Mouse (Mus musculus) stomach, embryonic 16.5 days (tissue): ENCODE measurements at regions not wholly inside any gene's neighbourhood (a gene's known extent, or its start where the extent isn't known, plus 50 kb on each side); places are given as distances from the start of the nearest gene placed in this dataset.
"Not testable (repeated sequence)": the region's sequence is repeated elsewhere in the genome, so short reads cannot be mapped to it uniquely, and the experiment has no call there.

ENCODE experiments used
- ATAC-seq: fragments of 200-750 bp; cut with Nextera tagmentation; 2 replicates; pipeline ENCODE4 v1.8.0; 2017; ENCODE audit warnings: moderate number of reproducible peaks, moderate TSS enrichment; ENCODE audit not compliant: insufficient read depth, low FRiP score
- H3K27ac ChIP-seq: fragments of 300-500 bp; sonication (generic); 2 replicates; pipeline ENCODE4 v1.5.1; 2014; ENCODE audit warnings: low read length
- H3K27me3 ChIP-seq: fragments of 300-500 bp; sonication (generic); 2 replicates; pipeline ENCODE4 v1.6.1; 2014; ENCODE audit warnings: low read length, control low read depth, mixed read lengths; ENCODE audit not compliant: control insufficient read depth, insufficient read depth
- H3K36me3 ChIP-seq: fragments of 300-500 bp; sonication (generic); 2 replicates; pipeline ENCODE4 v1.6.1; 2014; ENCODE audit warnings: low read length; ENCODE audit not compliant: control insufficient read depth, insufficient read depth
- H3K4me1 ChIP-seq: fragments of 300-500 bp; sonication (generic); 2 replicates; pipeline ENCODE4 v1.6.1; 2014; ENCODE audit warnings: low read length, control low read depth, mixed read lengths; ENCODE audit not compliant: control insufficient read depth, insufficient read depth
- H3K4me2 ChIP-seq: fragments of 300-500 bp; sonication (generic); 2 replicates; pipeline ENCODE4 v1.6.1; 2014; ENCODE audit warnings: low read depth, low read length, mixed read lengths
- H3K4me3 ChIP-seq: fragments of 300-500 bp; sonication (generic); replicated peaks from 2 replicates; pipeline ENCODE4 v1.5.1; 2014; ENCODE audit warnings: mild to moderate bottlenecking, low read length
- H3K9ac ChIP-seq: fragments of 300-500 bp; sonication (generic); 2 replicates; pipeline ENCODE4 v1.6.1; 2014; ENCODE audit warnings: low read length
- H3K9me3 ChIP-seq: fragments of 300-500 bp; sonication (generic); replicated peaks from 2 replicates; pipeline ENCODE4 v1.6.1; 2016; ENCODE audit warnings: low read length, control low read depth; ENCODE audit not compliant: control insufficient read depth
- WGBS: fragments of 180-500 bp; shearing (Covaris S2); extraction: QIAGEN DNeasy Blood & Tissue Kit; methylation state at CpG from one replicate; pipeline ENCODE4 v1.1.7; 2014; 5-methylcytosine and 5-hydroxymethylcytosine counted together

- no peak for ATAC-seq
- no peaks in the 10 kb centered on the region for H3K9me3 ChIP-seq
- H3K36me3 ChIP-seq: no peaks in the 10 kb centered on the region
Measured at GRCm38 (mm10) chr15:3720668-3721340, 137.5 kb upstream of the Ghr start.

GRCm38 (mm10) chr15:3711764-3712163 lies 128.5 kb upstream of the Ghr start:
- no peaks in the 10 kb centered on the region for H3K27me3 ChIP-seq
- no peaks in the 10 kb centered on the region; the same call in 1 of the 2 replicates for H3K4me1 ChIP-seq
- no peak overlapping the region for H3K9ac ChIP-seq
- no peak overlapping the region for H3K4me2 ChIP-seq
- no peaks in the 10 kb centered on the region for H3K9me3 ChIP-seq
- no peak for ATAC-seq
- H3K27ac ChIP-seq: no peak overlapping the region
- no peaks in the 10 kb centered on the region for H3K36me3 ChIP-seq
- H3K4me3 ChIP-seq: no peak overlapping the region
- 79% methylated on average over 1 of the region's 1 CpGs for WGBS

More at GRCm38 (mm10) chr15:3720668-3721340, 137.5 kb upstream of the Ghr start:
- WGBS: 82% methylated on average over 6 of the region's 6 CpGs
- no peak overlapping the region for H3K9ac ChIP-seq
- H3K27ac ChIP-seq: no peak overlapping the region
- H3K4me1 ChIP-seq: no peaks in the 10 kb centered on the region
- H3K27me3 ChIP-seq: no peaks in the 10 kb centered on the region
- H3K4me2 ChIP-seq: no peak overlapping the region
- no peak overlapping the region for H3K4me3 ChIP-seq

- H3K36me3 ChIP-seq: no peaks in the 10 kb centered on the region
- peak overlapping the region; percentile 27 for H3K27ac ChIP-seq
- peak; percentile 13; the same call in 1 of the 2 replicates for ATAC-seq
- H3K4me2 ChIP-seq: no peak overlapping the region
- no peak overlapping the region for H3K9ac ChIP-seq
- no peaks in the 10 kb centered on the region for H3K27me3 ChIP-seq
- H3K4me1 ChIP-seq: no peaks in the 10 kb centered on the region; the same call in 1 of the 2 replicates
- no peak overlapping the region for H3K4me3 ChIP-seq
- WGBS: 62% methylated on average over 11 of the region's 11 CpGs
- H3K9me3 ChIP-seq: no peaks in the 10 kb centered on the region
Measured at GRCm38 (mm10) chr15:3707089-3708078, 124.1 kb upstream of the Ghr start.

GRCm38 (mm10) chr15:3699234-3699814 lies 116.0 kb upstream of the Ghr start:
- H3K4me3 ChIP-seq: no peak overlapping the region
- no peaks in the 10 kb centered on the region for H3K27me3 ChIP-seq
- no peaks in the 10 kb centered on the region for H3K4me1 ChIP-seq
- no peaks in the 10 kb centered on the region for H3K9me3 ChIP-seq
- no peaks in the 10 kb centered on the region for H3K36me3 ChIP-seq
- peak; percentile 68 for ATAC-seq
- no peak overlapping the region for H3K9ac ChIP-seq
- no peak overlapping the region for H3K4me2 ChIP-seq
- peak overlapping the region; percentile 57 for H3K27ac ChIP-seq
- WGBS: 40% methylated on average over 4 of the region's 4 CpGs

GRCm38 (mm10) chr15:3685254-3685653 lies 102.0 kb upstream of the Ghr start:
- 68% methylated on average over 1 of the region's 1 CpGs for WGBS
- no peak overlapping the region for H3K9ac ChIP-seq

GRCm38 (mm10) chr15:3677026-3677425 lies 93.7 kb upstream of the Ghr start:
- H3K9ac ChIP-seq, H3K27me3 ChIP-seq, H3K27ac ChIP-seq, H3K9me3 ChIP-seq, H3K36me3 ChIP-seq, H3K4me3 ChIP-seq, H3K4me1 ChIP-seq, H3K4me2 ChIP-seq, ATAC-seq: not testable (repeated sequence)
- 40% methylated on average over 4 of the region's 4 CpGs for WGBS

More at GRCm38 (mm10) chr15:3685254-3685653, 102.0 kb upstream of the Ghr start:
- H3K9me3 ChIP-seq: no peaks in the 10 kb centered on the region
- H3K27me3 ChIP-seq: no peaks in the 10 kb centered on the region
- no peak overlapping the region for H3K4me3 ChIP-seq
- ATAC-seq: no peak
- no peaks in the 10 kb centered on the region for H3K4me1 ChIP-seq
- no peak overlapping the region for H3K27ac ChIP-seq
- H3K36me3 ChIP-seq: no peaks in the 10 kb centered on the region
- H3K4me2 ChIP-seq: no peak overlapping the region

- 80% methylated on average over 2 of the region's 2 CpGs for WGBS
- Histone ChIP-seq H3K36me3 (no peaks in the 10 kb centered on the region), H3K9ac (no peak overlapping the region), H3K27me3 (no peaks in the 10 kb centered on the region), H3K4me3 (no peak overlapping the region), H3K9me3 (no peaks in the 10 kb centered on the region), H3K4me1 (no peaks in the 10 kb centered on the region), H3K4me2 (no peak overlapping the region), H3K27ac (no peak overlapping the region)
- ATAC-seq: no peak
Measured at GRCm38 (mm10) chr15:3672586-3672985, 89.3 kb upstream of the Ghr start.

- Histone ChIP-seq H3K4me1 (no peaks in the 10 kb centered on the region), H3K27me3 (no peaks in the 10 kb centered on the region), H3K4me2 (no peak overlapping the region), H3K4me3 (no peak overlapping the region), H3K27ac (no peak overlapping the region), H3K36me3 (no peaks in the 10 kb centered on the region), H3K9me3 (no peaks in the 10 kb centered on the region), H3K9ac (no peak overlapping the region)
- WGBS: 83% methylated on average over 3 of the region's 3 CpGs
- ATAC-seq: no peak
Measured at GRCm38 (mm10) chr15:3671169-3671568, 87.9 kb upstream of the Ghr start.

- no peak for ATAC-seq
- Histone ChIP-seq H3K27ac (no peak overlapping the region), H3K4me1 (no peaks in the 10 kb centered on the region), H3K36me3 (no peaks in the 10 kb centered on the region), H3K4me3 (no peak overlapping the region), H3K9me3 (no peaks in the 10 kb centered on the region), H3K4me2 (no peak overlapping the region), H3K27me3 (no peaks in the 10 kb centered on the region), H3K9ac (no peak overlapping the region)
- WGBS: 63% methylated on average over 1 of the region's 1 CpGs
Measured at GRCm38 (mm10) chr15:3669411-3669810, 86.1 kb upstream of the Ghr start.
